Mouse (Mus musculus): ENCODE measurements at regions not wholly inside any gene's neighbourhood (a gene's known extent, or its start where the extent isn't known, plus 50 kb on each side); places are given as distances from the start of the nearest gene placed in this dataset.

DNA sequence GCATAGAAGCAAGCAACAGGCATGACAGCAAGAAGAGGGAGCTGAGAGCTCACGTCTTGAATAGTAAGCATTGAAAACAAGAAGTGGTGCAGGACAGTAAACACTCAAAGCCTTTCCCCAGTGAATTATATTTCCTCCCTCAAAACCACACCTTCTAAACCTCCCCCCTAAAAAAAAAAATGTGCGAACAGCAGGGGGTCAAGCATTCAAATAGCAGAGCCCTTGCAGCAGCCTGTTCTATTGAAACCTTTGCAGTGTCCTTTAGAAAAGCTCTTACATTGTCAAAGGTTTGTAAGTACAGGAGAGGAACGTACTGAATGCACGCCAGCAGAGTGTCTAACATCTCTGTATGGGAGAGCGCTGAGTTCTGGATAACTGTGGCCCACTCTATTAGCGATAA, 145.1 kb upstream of the Cd180 start:
- no peak overlapping the region for H3K27ac ChIP-seq (ENCODE audit: control insufficient read depth, insufficient read depth, low read length)
- TF ChIP-seq CTCF (IDR thresholded peaks at IDR 0.05; ENCODE audit: borderline replicate concordance, control insufficient read depth, extremely low read depth, insufficient read depth, low read length, poor library complexity), result no peak
- no peak for TF ChIP-seq POLR2A (IDR thresholded peaks at IDR 0.05; ENCODE audit: control insufficient read depth, extremely low read depth, insufficient read depth, low read length, poor library complexity)
- DNase-seq, result no peak
- 69% methylated on average over 6 of the region's 6 CpGs for WGBS
- no peaks in the 10 kb centered on the region for H3K4me1 ChIP-seq (replicated peaks; ENCODE audit: control insufficient read depth, insufficient read depth, low read length)
- no peak overlapping the region for H3K4me3 ChIP-seq (ENCODE audit: control insufficient read depth, insufficient read depth, low read length)
- no peaks in the 10 kb centered on the region for H3K27me3 ChIP-seq (ENCODE audit: control insufficient read depth, insufficient read depth, low read length)
- H3K36me3 ChIP-seq (ENCODE audit: control insufficient read depth, insufficient read depth, low read length), result no peaks in the 10 kb centered on the region

GRCm38 (mm10) chr13:102566846-102567572, 126.3 kb upstream of the Cd180 start:
- TF ChIP-seq CTCF (IDR thresholded peaks at IDR 0.05; ENCODE audit: borderline replicate concordance, control insufficient read depth, extremely low read depth, insufficient read depth, low read length, poor library complexity), result no peak
- no peak for TF ChIP-seq POLR2A (IDR thresholded peaks at IDR 0.05; ENCODE audit: control insufficient read depth, extremely low read depth, insufficient read depth, low read length, poor library complexity)
- 86% methylated on average over 3 of the region's 3 CpGs for WGBS
- H3K27me3 ChIP-seq (ENCODE audit: control insufficient read depth, insufficient read depth, low read length), result no peaks in the 10 kb centered on the region

GRCm38 (mm10) chr13:102569580-102569979, 123.8 kb upstream of the Cd180 start:
- 91% methylated on average over 3 of the region's 3 CpGs for WGBS
- H3K27me3 ChIP-seq (ENCODE audit: control insufficient read depth, insufficient read depth, low read length), result no peaks in the 10 kb centered on the region
- TF ChIP-seq CTCF (IDR thresholded peaks at IDR 0.05; ENCODE audit: borderline replicate concordance, control insufficient read depth, extremely low read depth, insufficient read depth, low read length, poor library complexity) (no peak), POLR2A (IDR thresholded peaks at IDR 0.05; ENCODE audit: control insufficient read depth, extremely low read depth, insufficient read depth, low read length, poor library complexity) (no peak)
- H3K36me3 ChIP-seq (ENCODE audit: control insufficient read depth, insufficient read depth, low read length), result no peaks in the 10 kb centered on the region
- H3K27ac ChIP-seq (ENCODE audit: control insufficient read depth, insufficient read depth, low read length), result no peak overlapping the region
- no peaks in the 10 kb centered on the region for H3K4me1 ChIP-seq (replicated peaks; ENCODE audit: control insufficient read depth, insufficient read depth, low read length)
- no peak overlapping the region for H3K4me3 ChIP-seq (ENCODE audit: control insufficient read depth, insufficient read depth, low read length)
- DNase-seq, result no peak

More at GRCm38 (mm10) chr13:102566846-102567572, 126.3 kb upstream of the Cd180 start:
- no peak for DNase-seq
- Histone ChIP-seq H3K4me1 (replicated peaks; ENCODE audit: control insufficient read depth, insufficient read depth, low read length) (no peaks in the 10 kb centered on the region), H3K4me3 (ENCODE audit: control insufficient read depth, insufficient read depth, low read length) (no peak overlapping the region), H3K36me3 (ENCODE audit: control insufficient read depth, insufficient read depth, low read length) (no peaks in the 10 kb centered on the region), H3K27ac (ENCODE audit: control insufficient read depth, insufficient read depth, low read length) (no peak overlapping the region)

DNA sequence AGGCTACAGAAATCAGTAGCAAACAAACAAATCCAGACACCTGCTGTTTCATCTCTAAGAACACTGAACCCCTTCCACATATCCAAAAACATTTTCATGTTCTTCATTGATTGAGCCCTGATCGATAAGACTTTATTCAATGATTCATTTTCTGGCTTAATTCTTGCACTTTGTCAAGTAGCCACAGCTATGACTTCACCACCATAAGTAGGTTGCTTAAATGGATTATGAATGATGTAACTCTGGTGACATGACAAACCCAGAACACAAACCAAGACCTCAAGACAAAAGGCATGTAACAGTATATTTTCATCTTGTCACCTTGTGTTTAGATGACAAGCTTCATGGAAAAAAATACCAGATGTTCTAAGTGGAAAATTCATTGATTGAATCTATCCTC, 123.1 kb upstream of the Cd180 start:
- Histone ChIP-seq H3K4me1 (replicated peaks; ENCODE audit: control insufficient read depth, insufficient read depth, low read length) (no peaks in the 10 kb centered on the region), H3K27me3 (ENCODE audit: control insufficient read depth, insufficient read depth, low read length) (no peaks in the 10 kb centered on the region), H3K4me3 (ENCODE audit: control insufficient read depth, insufficient read depth, low read length) (no peak overlapping the region), H3K36me3 (ENCODE audit: control insufficient read depth, insufficient read depth, low read length) (no peaks in the 10 kb centered on the region), H3K27ac (ENCODE audit: control insufficient read depth, insufficient read depth, low read length) (no peak overlapping the region)
- WGBS, result 92% methylated on average over 1 of the region's 1 CpGs
- DNase-seq, result no peak
- no peak for TF ChIP-seq CTCF (IDR thresholded peaks at IDR 0.05; ENCODE audit: borderline replicate concordance, control insufficient read depth, extremely low read depth, insufficient read depth, low read length, poor library complexity)
- no peak for TF ChIP-seq POLR2A (IDR thresholded peaks at IDR 0.05; ENCODE audit: control insufficient read depth, extremely low read depth, insufficient read depth, low read length, poor library complexity)

DNA sequence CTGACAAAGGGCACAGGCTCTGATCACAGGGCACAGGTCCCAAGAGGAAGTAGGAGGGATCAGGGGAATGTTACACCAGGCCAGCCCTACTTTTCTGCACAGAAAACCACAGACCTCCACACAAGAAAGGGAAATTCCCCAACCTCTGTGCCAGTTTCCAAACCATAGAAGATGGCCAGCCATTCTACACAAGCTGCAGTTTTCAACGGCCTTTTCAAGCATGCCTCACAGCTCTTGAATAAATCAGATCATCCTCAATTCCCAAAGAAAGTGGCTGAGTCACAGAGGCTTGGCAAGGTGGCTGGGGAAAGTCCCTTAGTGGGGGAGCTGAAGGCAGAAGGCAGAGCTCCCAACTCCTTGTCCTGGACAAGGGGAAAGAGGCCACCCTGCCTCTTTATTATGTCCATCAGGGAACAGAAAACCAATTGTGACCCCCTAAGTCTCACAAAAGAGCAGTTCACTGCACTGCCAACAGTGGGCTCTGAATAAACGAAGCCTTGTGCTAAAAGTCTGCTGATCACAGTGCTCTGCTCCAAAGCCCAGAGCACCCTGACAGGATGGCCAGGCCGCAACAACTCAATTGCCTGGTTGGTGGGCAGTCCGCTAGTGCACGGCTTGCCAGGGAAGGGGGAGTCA, 120.0 kb upstream of the Cd180 start:
- no peak for DNase-seq
- Histone ChIP-seq H3K27ac (ENCODE audit: control insufficient read depth, insufficient read depth, low read length) (no peak overlapping the region), H3K4me3 (ENCODE audit: control insufficient read depth, insufficient read depth, low read length) (no peak overlapping the region), H3K27me3 (ENCODE audit: control insufficient read depth, insufficient read depth, low read length) (no peaks in the 10 kb centered on the region), H3K36me3 (ENCODE audit: control insufficient read depth, insufficient read depth, low read length) (no peaks in the 10 kb centered on the region), H3K4me1 (replicated peaks; ENCODE audit: control insufficient read depth, insufficient read depth, low read length) (no peaks in the 10 kb centered on the region)
- no peak for TF ChIP-seq POLR2A (IDR thresholded peaks at IDR 0.05; ENCODE audit: control insufficient read depth, extremely low read depth, insufficient read depth, low read length, poor library complexity)
- WGBS, result 67% methylated on average over 5 of the region's 5 CpGs

- TF ChIP-seq CTCF (IDR thresholded peaks at IDR 0.05; ENCODE audit: borderline replicate concordance, control insufficient read depth, extremely low read depth, insufficient read depth, low read length, poor library complexity) (no peak), POLR2A (IDR thresholded peaks at IDR 0.05; ENCODE audit: control insufficient read depth, extremely low read depth, insufficient read depth, low read length, poor library complexity) (no peak)
- Histone ChIP-seq H3K36me3 (ENCODE audit: control insufficient read depth, insufficient read depth, low read length) (no peaks in the 10 kb centered on the region), H3K4me1 (replicated peaks; ENCODE audit: control insufficient read depth, insufficient read depth, low read length) (no peaks in the 10 kb centered on the region), H3K4me3 (ENCODE audit: control insufficient read depth, insufficient read depth, low read length) (no peak overlapping the region), H3K27me3 (ENCODE audit: control insufficient read depth, insufficient read depth, low read length) (no peaks in the 10 kb centered on the region), H3K27ac (ENCODE audit: control insufficient read depth, insufficient read depth, low read length) (no peak overlapping the region)
- WGBS, result 93% methylated on average over 7 of the region's 7 CpGs
- no peak for DNase-seq
Observed at GRCm38 (mm10) chr13:102576871-102577662, 116.3 kb upstream of the Cd180 start.
